Mouse (Mus musculus) neural tube, embryonic 11.5 days (tissue): Measurements from ENCODE around the gene Slc9a9. TPM values are rescaled to one million over a fixed set of nuclear protein-coding genes. Genes with fewer than 3 reads are reported as not detected.

Source experiments
- ATAC-seq: fragments of 200-750 bp; cut with Nextera tagmentation; 2 replicates; pipeline ENCODE4 v1.8.0; 2017; ENCODE audit warnings: moderate number of reproducible peaks, mild to moderate bottlenecking, moderate TSS enrichment, moderate library complexity; ENCODE audit not compliant: insufficient read depth, low FRiP score, low TSS enrichment
- DNase-seq: peaks from one replicate; pipeline ENCODE4 v3.0.0-alpha.2; 2015; ENCODE audit warnings: low spot score
- H3K27ac ChIP-seq: fragments of 300-500 bp; sonication (generic); 2 replicates; pipeline ENCODE4 v1.5.1; 2014; ENCODE audit warnings: low read depth, mild to moderate bottlenecking, low read length
- H3K27me3 ChIP-seq: fragments of 300-500 bp; sonication (generic); 2 replicates; pipeline ENCODE4 v1.6.1; 2014; ENCODE audit warnings: mild to moderate bottlenecking, low read length, mixed read lengths; ENCODE audit not compliant: control insufficient read depth, insufficient read depth
- H3K36me3 ChIP-seq: fragments of 300-500 bp; sonication (generic); 2 replicates; pipeline ENCODE4 v1.6.1; 2014; ENCODE audit warnings: mild to moderate bottlenecking, low read length, moderate library complexity, mixed read lengths; ENCODE audit not compliant: control insufficient read depth, insufficient read depth
- H3K4me1 ChIP-seq: fragments of 300-500 bp; sonication (generic); 2 replicates; pipeline ENCODE4 v1.6.1; 2014; ENCODE audit warnings: low read length, mixed read lengths; ENCODE audit not compliant: control insufficient read depth, insufficient read depth
- H3K4me2 ChIP-seq: fragments of 300-500 bp; sonication (generic); 2 replicates; pipeline ENCODE4 v1.6.1; 2014; ENCODE audit warnings: low read depth, mild to moderate bottlenecking, moderate library complexity
- H3K4me3 ChIP-seq: fragments of 300-500 bp; sonication (generic); 2 replicates; pipeline ENCODE4 v1.5.1; 2014; ENCODE audit warnings: low read depth, low read length
- H3K9ac ChIP-seq: fragments of 300-500 bp; sonication (generic); 2 replicates; pipeline ENCODE4 v1.6.1; 2014; ENCODE audit warnings: mild to moderate bottlenecking, low read length
- H3K9me3 ChIP-seq: fragments of 300-500 bp; sonication (generic); 2 replicates; pipeline ENCODE4 v1.6.1; 2016; ENCODE audit warnings: low read length; ENCODE audit not compliant: control insufficient read depth
- WGBS: fragments of 180-500 bp; shearing (Covaris S2); extraction: QIAGEN DNeasy Blood & Tissue Kit; methylation state at CpG from one replicate; pipeline ENCODE4 v1.1.7; 2014; 5-methylcytosine and 5-hydroxymethylcytosine counted together
- polyA plus RNA-seq: library from polyadenylated mRNA; unstranded; fragments of >200 nt; fragmentation: Nextera tagmentation; extraction: Ambion mirVana; gene quantifications from 2 replicates; pipeline ENCODE4 v1.2.1, GENCODE M21; 2014

Slc9a9 gene
- polyA plus RNA-seq, 1 experiment from 2014 or later, result 4.6 TPM

GRCm38 (mm10) chr9:95255844-95256243 is 586.1 kb downstream of the Slc9a9 start:
- Histone ChIP-seq H3K36me3 (no peaks in the 10 kb centered on the region), H3K4me1 (no peaks in the 10 kb centered on the region), H3K27me3 (no peaks in the 10 kb centered on the region), H3K4me3 (no peak overlapping the region), H3K9ac (no peak overlapping the region), H3K27ac (no peak overlapping the region), H3K9me3 (no peaks in the 10 kb centered on the region), H3K4me2 (no peak overlapping the region)
- DNase-seq (no peak), ATAC-seq (no peak)
- WGBS, result 89% methylated on average over 6 of the region's 6 CpGs

DNA sequence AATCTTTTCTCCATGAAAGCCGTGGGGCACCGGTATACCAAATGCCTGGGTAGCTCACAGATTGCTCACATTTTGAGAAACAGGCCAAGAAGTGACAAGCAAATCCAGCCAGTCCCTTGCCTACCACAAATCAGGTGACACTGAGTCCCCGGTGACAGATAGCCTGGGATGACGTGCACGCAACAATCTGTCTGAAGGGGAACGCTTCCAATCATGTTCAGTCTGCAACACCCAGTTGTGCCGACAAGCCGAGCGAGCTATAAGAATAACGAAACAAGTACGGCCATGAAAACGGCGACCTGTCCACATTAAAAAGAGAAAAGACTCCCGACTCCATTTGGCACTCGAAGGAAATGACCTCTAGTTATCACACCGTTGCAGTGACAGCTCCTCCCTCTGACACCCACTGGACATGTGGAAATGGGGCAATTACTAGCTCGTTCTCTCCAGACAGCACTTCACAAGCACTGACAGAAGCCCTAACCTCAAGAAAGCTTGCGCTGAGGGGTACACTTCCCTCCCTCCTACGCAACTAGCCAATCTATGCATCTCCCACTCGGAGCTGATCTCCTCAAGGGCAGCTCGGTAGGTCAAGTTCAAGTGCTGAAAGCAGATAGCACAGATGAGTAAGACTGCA is 587.1 kb downstream of the Slc9a9 start:
- H3K9me3 ChIP-seq, result no peaks in the 10 kb centered on the region
- no peak overlapping the region for H3K4me2 ChIP-seq
- ATAC-seq (no peak), DNase-seq (no peak)
- H3K9ac ChIP-seq, result no peak overlapping the region
- no peaks in the 10 kb centered on the region for H3K4me1 ChIP-seq
- WGBS, result 80% methylated on average over 21 of the region's 21 CpGs
- no peaks in the 10 kb centered on the region for H3K36me3 ChIP-seq
- no peaks in the 10 kb centered on the region for H3K27me3 ChIP-seq
- no peak overlapping the region for H3K27ac ChIP-seq
- no peak overlapping the region for H3K4me3 ChIP-seq

GRCm38 (mm10) chr9:95262851-95263250 is 593.1 kb downstream of the Slc9a9 start:
- ATAC-seq (no peak), DNase-seq (no peak)
- Histone ChIP-seq H3K9me3 (no peaks in the 10 kb centered on the region), H3K27me3 (no peaks in the 10 kb centered on the region), H3K9ac (no peak overlapping the region), H3K27ac (no peak overlapping the region), H3K4me1 (no peaks in the 10 kb centered on the region), H3K4me2 (no peak overlapping the region), H3K4me3 (no peak overlapping the region), H3K36me3 (no peaks in the 10 kb centered on the region)
- WGBS, result 71% methylated on average over 3 of the region's 3 CpGs

DNA sequence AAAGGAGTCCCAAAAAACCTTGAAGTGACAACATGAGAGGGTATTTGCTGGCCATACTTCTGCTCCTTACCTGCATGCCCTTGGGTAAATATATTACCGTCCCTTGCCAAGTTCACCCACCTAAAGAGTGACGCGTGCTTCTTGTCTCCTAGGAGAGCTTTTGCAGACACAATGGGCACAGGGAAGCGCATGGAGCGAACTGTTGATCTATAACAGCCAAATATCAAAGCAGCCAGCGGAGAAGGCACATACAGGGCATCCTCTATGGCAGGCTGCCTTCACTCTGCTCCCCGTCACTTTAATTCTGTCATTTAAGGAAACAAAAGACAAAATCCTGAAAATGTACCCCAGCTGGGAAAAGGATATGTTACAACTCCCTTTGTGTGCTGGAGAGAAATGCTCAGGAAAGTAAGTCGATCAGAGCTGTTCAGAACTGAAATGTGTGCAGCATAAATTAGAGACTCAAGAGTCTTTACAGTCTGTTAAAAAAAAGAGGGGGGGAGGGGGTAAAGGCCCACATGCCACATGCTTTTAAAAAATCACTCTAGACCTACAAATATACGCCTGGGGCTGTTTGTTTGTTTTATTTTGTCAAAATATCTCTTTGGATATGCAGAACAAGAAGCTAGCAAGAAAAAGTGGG is 594.3 kb downstream of the Slc9a9 start:
- WGBS, result 86% methylated on average over 9 of the region's 9 CpGs
- no peak for ATAC-seq
- H3K4me1 ChIP-seq, result no peaks in the 10 kb centered on the region
- H3K9me3 ChIP-seq, result no peaks in the 10 kb centered on the region
- H3K27ac ChIP-seq, result no peak overlapping the region
- H3K4me3 ChIP-seq, result no peak overlapping the region
- H3K9ac ChIP-seq, result no peak overlapping the region
- no peaks in the 10 kb centered on the region for H3K36me3 ChIP-seq
- no peak overlapping the region for H3K4me2 ChIP-seq
- no peak for DNase-seq
- H3K27me3 ChIP-seq, result no peaks in the 10 kb centered on the region

DNA sequence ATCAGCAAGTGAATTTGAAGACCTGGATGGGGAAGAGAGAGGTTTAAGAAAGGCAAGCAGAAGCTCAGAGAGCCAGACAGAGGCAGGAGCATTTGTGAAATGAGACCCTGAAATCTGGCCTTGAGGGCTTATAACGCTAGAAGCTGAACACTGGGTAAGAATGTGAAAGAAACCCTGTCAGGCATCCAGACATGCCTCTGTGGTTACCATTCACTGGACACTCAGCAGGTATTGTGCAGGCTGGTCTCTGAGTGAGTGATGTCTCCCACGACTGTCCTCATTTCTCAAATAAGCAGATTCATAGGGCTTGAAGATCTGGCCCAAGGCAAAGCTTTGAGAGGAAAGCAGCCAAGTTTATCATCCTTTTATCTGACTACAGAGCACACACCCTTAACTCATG is 596.5 kb downstream of the Slc9a9 start:
- no peak overlapping the region for H3K4me2 ChIP-seq
- H3K27me3 ChIP-seq, result no peaks in the 10 kb centered on the region
- 71% methylated on average over 2 of the region's 2 CpGs for WGBS
- H3K27ac ChIP-seq, result no peak overlapping the region
- ATAC-seq, result no peak
- no peak overlapping the region for H3K9ac ChIP-seq
- H3K4me3 ChIP-seq, result no peak overlapping the region
- no peaks in the 10 kb centered on the region for H3K36me3 ChIP-seq
- no peaks in the 10 kb centered on the region for H3K4me1 ChIP-seq
- H3K9me3 ChIP-seq, result no peaks in the 10 kb centered on the region
- no peak for DNase-seq

DNA sequence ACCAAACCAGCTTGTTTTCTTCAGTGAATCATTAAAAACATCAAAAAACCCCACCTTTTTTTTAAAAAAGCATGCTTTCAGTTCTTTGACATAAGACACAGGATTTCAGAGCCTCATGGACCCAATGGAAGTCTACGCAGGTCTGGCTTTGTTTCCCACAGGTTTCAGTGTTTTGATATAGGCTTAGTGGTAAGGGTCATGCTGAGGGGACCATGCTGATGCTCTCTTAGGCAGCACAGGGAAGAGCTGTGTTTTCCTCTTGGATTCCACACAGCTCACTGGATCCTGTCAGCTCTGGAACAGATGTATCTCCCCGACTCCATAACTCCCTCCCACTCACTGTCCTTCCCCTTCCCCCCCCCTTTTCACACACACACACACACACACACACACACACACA is 597.2 kb downstream of the Slc9a9 start:
- Histone ChIP-seq H3K4me3 (no peak overlapping the region), H3K27ac (no peak overlapping the region), H3K4me2 (no peak overlapping the region), H3K36me3 (no peaks in the 10 kb centered on the region), H3K27me3 (no peaks in the 10 kb centered on the region), H3K9me3 (no peaks in the 10 kb centered on the region), H3K4me1 (no peaks in the 10 kb centered on the region), H3K9ac (no peak overlapping the region)
- DNase-seq, result no peak
- no peak for ATAC-seq
- WGBS, result 78% methylated on average over 2 of the region's 2 CpGs

- no peak overlapping the region for H3K4me3 ChIP-seq
- no peaks in the 10 kb centered on the region for H3K9me3 ChIP-seq
- WGBS, result 78% methylated on average over 10 of the region's 10 CpGs
- no peak overlapping the region for H3K4me2 ChIP-seq
- H3K27me3 ChIP-seq, result no peaks in the 10 kb centered on the region
- no peak for ATAC-seq
- no peak overlapping the region for H3K9ac ChIP-seq
- no peaks in the 10 kb centered on the region for H3K36me3 ChIP-seq
- H3K4me1 ChIP-seq, result no peaks in the 10 kb centered on the region
- no peak for DNase-seq
- no peak overlapping the region for H3K27ac ChIP-seq
Observed at GRCm38 (mm10) chr9:95279590-95280344, 610.1 kb downstream of the Slc9a9 start.
